Mouse (Mus musculus) hindbrain, embryonic 12.5 days (tissue): ENCODE measurements around the gene Ebf3. TPM values are rescaled to one million over a fixed set of nuclear protein-coding genes. Genes with fewer than 3 reads are reported as not detected.

Experiments used
- ATAC-seq: fragments of 200-750 bp; cut with Nextera tagmentation; 2 replicates; pipeline ENCODE4 v1.8.0; 2017; ENCODE audit warnings: moderate TSS enrichment; ENCODE audit not compliant: low FRiP score
- H3K27ac ChIP-seq: fragments of 300-500 bp; sonication (generic); 2 replicates; pipeline ENCODE4 v1.5.1; 2016; ENCODE audit warnings: mild to moderate bottlenecking
- H3K27me3 ChIP-seq: fragments of 300-500 bp; sonication (generic); 2 replicates; pipeline ENCODE4 v1.6.1; 2016; ENCODE audit warnings: mild to moderate bottlenecking
- H3K36me3 ChIP-seq: fragments of 300-500 bp; sonication (generic); 2 replicates; pipeline ENCODE4 v1.6.1; 2016; ENCODE audit warnings: mild to moderate bottlenecking
- H3K4me1 ChIP-seq: fragments of 300-500 bp; sonication (generic); 2 replicates; pipeline ENCODE4 v1.6.1; 2016
- H3K4me2 ChIP-seq: fragments of 300-500 bp; sonication (generic); replicated peaks from 2 replicates; pipeline ENCODE4 v1.6.1; 2016; ENCODE audit warnings: mild to moderate bottlenecking
- H3K4me3 ChIP-seq: fragments of 300-500 bp; sonication (generic); 2 replicates; pipeline ENCODE4 v1.5.1; 2016; ENCODE audit warnings: mild to moderate bottlenecking
- H3K9ac ChIP-seq: fragments of 300-500 bp; sonication (generic); 2 replicates; pipeline ENCODE4 v1.6.1; 2016; ENCODE audit warnings: mild to moderate bottlenecking, moderate library complexity
- H3K9me3 ChIP-seq: fragments of 300-500 bp; sonication (generic); replicated peaks from 2 replicates; pipeline ENCODE4 v1.6.1; 2016; ENCODE audit warnings: mild to moderate bottlenecking
- WGBS: fragments of 180-500 bp; shearing (Covaris S2); methylation state at CpG from one replicate; pipeline ENCODE4 v1.1.7; 2016; 5-methylcytosine and 5-hydroxymethylcytosine counted together
- polyA plus RNA-seq: library from polyadenylated mRNA; unstranded; fragments of >200 nt; fragmentation: Nextera tagmentation; extraction: Ambion mirVana; gene quantifications from 2 replicates; pipeline ENCODE4 v1.2.1, GENCODE M21; 2016

The Ebf3 gene
- polyA plus RNA-seq, 1 experiment from 2014 or later: 23.0 TPM

DNA sequence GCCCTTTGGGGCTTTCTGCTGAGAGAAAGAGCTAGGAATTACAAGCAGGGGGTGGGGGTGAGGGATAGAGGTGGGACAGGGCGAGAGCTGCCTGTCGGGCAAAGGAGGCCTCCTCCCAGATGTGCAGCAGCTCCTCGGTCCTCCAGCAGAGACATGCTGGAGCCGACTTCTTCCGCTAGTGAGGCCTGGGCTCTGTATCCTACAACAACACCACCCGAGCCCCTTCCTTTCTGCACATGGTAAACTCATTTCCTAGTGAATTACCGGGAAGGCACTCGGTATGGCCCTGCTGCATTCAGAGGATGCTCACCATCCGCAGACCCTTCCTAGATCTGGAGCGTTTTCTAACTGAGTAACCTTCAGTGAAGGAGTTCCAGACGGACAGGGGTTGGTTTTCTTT is 14.1 kb downstream of the Ebf3 start:
- ATAC-seq: no peak
- Histone ChIP-seq H3K4me1 (peaks cover 94% of the 10 kb centered on the region), H3K27ac (no peak overlapping the region), H3K9me3 (no peaks in the 10 kb centered on the region), H3K4me3 (no peak overlapping the region), H3K4me2 (peak overlapping the region; percentile 17; the same call in 1 of the 2 replicates), H3K9ac (no peak overlapping the region), H3K36me3 (no peaks in the 10 kb centered on the region), H3K27me3 (0 out of 2 replicates have a peak, but pooled peaks cover 3% of the 10 kb centered on the region)
- 42% methylated on average over 11 of the region's 11 CpGs for WGBS

GRCm38 (mm10) chr7:137297594-137298381 is 16.5 kb downstream of the Ebf3 start:
- peak overlapping the region; percentile 26; the same call in 1 of the 2 replicates for H3K4me2 ChIP-seq
- H3K27ac ChIP-seq: no peak overlapping the region; the same call in 1 of the 2 replicates
- H3K4me1 ChIP-seq: peaks cover 79% of the 10 kb centered on the region
- 59% methylated on average over 24 of the region's 24 CpGs for WGBS
- 0 out of 2 replicates have a peak, but pooled peaks cover 3% of the 10 kb centered on the region for H3K27me3 ChIP-seq
- peak overlapping the region; percentile 29; the same call in 1 of the 2 replicates for H3K9ac ChIP-seq
- H3K9me3 ChIP-seq: no peaks in the 10 kb centered on the region
- ATAC-seq: no peak
- no peak overlapping the region for H3K4me3 ChIP-seq
- no peaks in the 10 kb centered on the region; the same call in 1 of the 2 replicates for H3K36me3 ChIP-seq

DNA sequence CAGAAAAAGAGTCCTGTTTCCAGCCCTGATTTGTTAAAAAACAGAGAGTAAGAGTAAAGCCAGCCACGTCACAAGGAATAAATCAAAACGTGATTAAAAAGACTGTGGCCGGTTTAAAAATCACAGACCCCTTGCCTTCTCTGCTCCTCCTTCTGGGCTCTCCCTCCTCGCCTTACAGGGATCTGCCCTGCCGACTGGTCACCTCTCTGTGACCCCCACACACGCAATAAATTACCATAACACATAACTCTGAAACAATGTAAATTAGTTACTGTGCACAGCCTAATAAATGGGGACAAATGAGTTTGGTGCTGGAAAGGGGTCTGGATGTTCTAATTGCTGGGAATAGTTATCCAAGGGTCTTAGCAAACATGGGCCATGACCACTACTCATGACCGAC is 17.1 kb downstream of the Ebf3 start:
- Histone ChIP-seq H3K27me3 (0 out of 2 replicates have a peak, but pooled peaks cover 3% of the 10 kb centered on the region), H3K4me1 (peaks cover 76% of the 10 kb centered on the region), H3K9ac (no peak overlapping the region), H3K27ac (peak overlapping the region; percentile 40; the same call in 1 of the 2 replicates), H3K4me3 (no peak overlapping the region), H3K4me2 (0 out of 2 replicates have a peak overlapping the region, but pooled peaks have one; percentile 1), H3K9me3 (no peaks in the 10 kb centered on the region), H3K36me3 (no peaks in the 10 kb centered on the region; the same call in 1 of the 2 replicates)
- 37% methylated on average over 7 of the region's 7 CpGs for WGBS
- ATAC-seq: no peak

- H3K9ac ChIP-seq: no peak overlapping the region
- WGBS: 59% methylated on average over 7 of the region's 7 CpGs
- H3K27me3 ChIP-seq: 0 out of 2 replicates have a peak, but pooled peaks cover 3% of the 10 kb centered on the region
- no peak overlapping the region for H3K4me3 ChIP-seq
- no peaks in the 10 kb centered on the region; the same call in 1 of the 2 replicates for H3K36me3 ChIP-seq
- peaks cover 78% of the 10 kb centered on the region for H3K4me1 ChIP-seq
- H3K9me3 ChIP-seq: no peaks in the 10 kb centered on the region
- H3K27ac ChIP-seq: no peak overlapping the region
- no peak overlapping the region for H3K4me2 ChIP-seq
- ATAC-seq: no peak
Measured at GRCm38 (mm10) chr7:137295612-137296011, 18.6 kb downstream of the Ebf3 start.

DNA sequence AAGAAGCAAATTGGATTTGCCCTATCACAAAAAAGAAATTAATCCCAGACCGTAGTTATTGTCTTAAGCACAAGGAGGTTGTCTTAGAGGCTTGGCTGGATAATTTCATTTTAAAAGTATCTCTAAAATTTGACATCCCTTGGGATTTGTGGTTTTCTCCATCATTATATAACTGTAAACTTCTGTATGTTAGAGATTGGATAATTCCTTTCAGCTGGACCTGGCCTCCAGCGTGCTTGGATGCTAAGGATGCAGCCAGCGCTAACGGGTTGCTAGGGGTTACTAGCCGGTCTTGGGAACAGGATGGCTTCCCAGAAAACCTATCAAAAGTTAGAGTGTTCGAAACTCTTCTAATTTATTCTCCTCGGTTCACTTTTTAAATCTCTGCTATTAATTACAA is 19.8 kb downstream of the Ebf3 start:
- Histone ChIP-seq H3K4me3 (no peak overlapping the region), H3K9ac (no peak overlapping the region), H3K36me3 (no peaks in the 10 kb centered on the region; the same call in 1 of the 2 replicates), H3K27ac (no peak overlapping the region), H3K27me3 (no peaks in the 10 kb centered on the region), H3K4me2 (no peak overlapping the region), H3K9me3 (no peaks in the 10 kb centered on the region), H3K4me1 (peaks cover 77% of the 10 kb centered on the region)
- WGBS: 60% methylated on average over 7 of the region's 7 CpGs
- ATAC-seq: no peak

GRCm38 (mm10) chr7:137289290-137289957 is 24.8 kb downstream of the Ebf3 start:
- ATAC-seq: peak; percentile 45; the same call in 1 of the 2 replicates
- Histone ChIP-seq H3K4me3 (no peak overlapping the region), H3K4me1 (peaks cover 64% of the 10 kb centered on the region), H3K36me3 (no peaks in the 10 kb centered on the region; the same call in 1 of the 2 replicates), H3K9me3 (no peaks in the 10 kb centered on the region), H3K4me2 (no peak overlapping the region), H3K27me3 (no peaks in the 10 kb centered on the region), H3K9ac (no peak overlapping the region), H3K27ac (0 out of 2 replicates have a peak overlapping the region, but pooled peaks have one; percentile 4)
- 53% methylated on average over 3 of the region's 3 CpGs for WGBS

GRCm38 (mm10) chr7:137278171-137278570 is 36.1 kb downstream of the Ebf3 start:
- 0 out of 2 replicates have a peak, but pooled peaks cover 4% of the 10 kb centered on the region for H3K27me3 ChIP-seq
- no peaks in the 10 kb centered on the region for H3K9me3 ChIP-seq
- H3K36me3 ChIP-seq: no peaks in the 10 kb centered on the region
- H3K27ac ChIP-seq: no peak overlapping the region
- no peak for ATAC-seq
- no peak overlapping the region for H3K9ac ChIP-seq
- no peak overlapping the region for H3K4me3 ChIP-seq
- no peak overlapping the region for H3K4me2 ChIP-seq
- H3K4me1 ChIP-seq: peaks cover 21% of the 10 kb centered on the region; the same call in 1 of the 2 replicates
- 85% methylated on average over 7 of the region's 7 CpGs for WGBS

DNA sequence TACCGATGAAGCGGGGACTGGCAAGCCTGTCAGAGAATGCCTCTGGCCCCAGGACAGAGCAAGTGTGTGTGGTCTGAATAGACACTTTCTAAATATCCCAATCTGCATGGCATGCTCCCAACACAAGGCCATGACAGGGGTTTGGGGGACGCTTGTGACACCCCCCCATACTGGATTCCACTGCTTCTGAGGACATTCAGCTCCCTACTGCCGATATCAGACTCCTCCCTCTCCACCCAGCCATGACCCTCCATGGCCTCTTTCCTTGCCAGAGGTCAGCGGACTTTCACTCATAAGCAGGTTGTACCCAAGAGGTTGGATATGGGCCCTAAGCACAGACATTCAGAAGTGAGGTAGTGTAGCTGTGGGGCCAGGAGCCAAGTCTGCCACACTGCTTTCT is 36.5 kb downstream of the Ebf3 start:
- H3K4me2 ChIP-seq: no peak overlapping the region
- no peaks in the 10 kb centered on the region for H3K36me3 ChIP-seq
- H3K27ac ChIP-seq: no peak overlapping the region
- no peak overlapping the region for H3K4me3 ChIP-seq
- no peak for ATAC-seq
- peaks cover 24% of the 10 kb centered on the region; the same call in 1 of the 2 replicates for H3K4me1 ChIP-seq
- 90% methylated on average over 5 of the region's 5 CpGs for WGBS
- 0 out of 2 replicates have a peak, but pooled peaks cover 4% of the 10 kb centered on the region for H3K27me3 ChIP-seq
- H3K9ac ChIP-seq: no peak overlapping the region
- H3K9me3 ChIP-seq: no peaks in the 10 kb centered on the region

DNA sequence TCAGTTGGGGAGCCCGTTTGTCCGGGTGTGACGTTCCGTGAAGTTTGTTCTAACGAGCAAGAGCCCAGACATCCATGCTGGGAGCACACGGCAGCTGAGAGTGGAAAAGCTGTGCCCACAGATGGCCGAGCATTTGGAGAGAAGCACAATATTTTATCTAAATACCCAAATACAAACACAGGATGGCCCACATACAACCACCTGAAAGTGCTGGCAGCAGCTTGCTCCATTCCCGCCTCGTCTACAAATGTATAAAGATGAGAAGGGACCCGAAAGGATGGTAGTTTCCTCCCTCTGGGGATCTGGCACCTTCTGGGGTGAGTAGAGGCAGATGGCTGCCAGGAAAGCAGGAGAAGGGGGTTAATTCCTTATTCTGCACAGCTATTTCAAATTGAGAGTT is 42.0 kb downstream of the Ebf3 start:
- no peak overlapping the region for H3K4me2 ChIP-seq
- H3K9ac ChIP-seq: no peak overlapping the region
- no peak overlapping the region for H3K27ac ChIP-seq
- H3K4me1 ChIP-seq: peaks cover 57% of the 10 kb centered on the region
- H3K9me3 ChIP-seq: no peaks in the 10 kb centered on the region
- 0 out of 2 replicates have a peak, but pooled peaks cover 4% of the 10 kb centered on the region for H3K27me3 ChIP-seq
- no peak for ATAC-seq
- H3K4me3 ChIP-seq: no peak overlapping the region
- H3K36me3 ChIP-seq: no peaks in the 10 kb centered on the region
- 76% methylated on average over 10 of the region's 10 CpGs for WGBS

GRCm38 (mm10) chr7:137268452-137269155 is 45.6 kb downstream of the Ebf3 start:
- H3K27ac ChIP-seq: peak overlapping the region; percentile 60
- no peaks in the 10 kb centered on the region for H3K9me3 ChIP-seq
- 0 out of 2 replicates have a peak overlapping the region, but pooled peaks have one; percentile 4 for H3K4me2 ChIP-seq
- no peaks in the 10 kb centered on the region for H3K27me3 ChIP-seq
- peaks cover 80% of the 10 kb centered on the region for H3K4me1 ChIP-seq
- WGBS: 64% methylated on average over 8 of the region's 8 CpGs
- H3K4me3 ChIP-seq: no peak overlapping the region
- no peak for ATAC-seq
- H3K36me3 ChIP-seq: no peaks in the 10 kb centered on the region
- no peak overlapping the region for H3K9ac ChIP-seq

DNA sequence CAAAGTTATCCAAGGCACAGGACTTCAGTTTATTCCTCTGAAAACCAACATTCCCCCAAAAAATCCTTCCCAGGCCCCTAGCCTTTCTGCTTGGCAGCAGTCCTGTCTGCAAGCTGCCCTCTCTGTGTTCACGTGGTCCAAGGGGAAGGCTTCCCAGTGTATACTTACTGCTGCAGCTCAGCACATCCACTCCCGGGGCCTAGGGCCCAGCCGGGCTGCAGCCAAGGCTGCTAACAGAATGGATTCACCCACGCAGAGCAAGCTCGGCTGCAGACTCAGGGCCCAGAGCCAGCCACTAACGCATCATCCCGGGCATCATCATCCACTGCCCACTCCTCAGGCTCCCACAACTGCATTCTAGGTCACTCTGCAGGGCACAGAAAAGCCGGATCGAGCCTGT is 46.8 kb downstream of the Ebf3 start:
- no peaks in the 10 kb centered on the region for H3K36me3 ChIP-seq
- H3K4me3 ChIP-seq: no peak overlapping the region
- H3K9ac ChIP-seq: no peak overlapping the region
- peaks cover 83% of the 10 kb centered on the region for H3K4me1 ChIP-seq
- H3K27me3 ChIP-seq: no peaks in the 10 kb centered on the region
- H3K4me2 ChIP-seq: 0 out of 2 replicates have a peak overlapping the region, but pooled peaks have one; percentile 4
- peak overlapping the region; percentile 60 for H3K27ac ChIP-seq
- H3K9me3 ChIP-seq: no peaks in the 10 kb centered on the region
- 56% methylated on average over 9 of the region's 9 CpGs for WGBS
- no peak for ATAC-seq
